Mouse (Mus musculus): ENCODE results near the gene Tsfm. TPM values are rescaled to one million over a fixed set of nuclear protein-coding genes. Genes with fewer than 3 reads are reported as not detected.

Gene Tsfm
- polyA plus RNA-seq, 1 experiment from 2014 or later: 85.0 TPM

GRCm38 (mm10) chr10:126962271-126962965 is 68.2 kb downstream of the Tsfm start:
- Histone ChIP-seq H3K4me3 (ENCODE audit: control insufficient read depth in 1 of 2, insufficient read depth in 1 of 2, low read depth in 1 of 2, low read length in 2 of 2) (no peak overlapping the region), H3K36me3 (ENCODE audit: control insufficient read depth, insufficient read depth, low read length) (no peaks in the 10 kb centered on the region), H3K9ac (ENCODE audit: low read length) (peak overlapping the region; percentile 22), H3K4me1 (ENCODE audit: control insufficient read depth in 2 of 2, insufficient read depth in 2 of 2, low read length in 2 of 2) (peaks cover 23 to 24% of the 10 kb centered on the region in 2 experiments), H3K4me2 (ENCODE audit: low read length) (peak overlapping the region; percentile 43; the same call in 1 of the 2 replicates), H3K9me3 (ENCODE audit: control insufficient read depth, low read length) (no peaks in the 10 kb centered on the region), H3K27me3 (ENCODE audit: control insufficient read depth, insufficient read depth, low read length) (no peaks in the 10 kb centered on the region), H3K27ac (replicated peaks in 1 of 2; ENCODE audit: control insufficient read depth in 1 of 2, insufficient read depth in 1 of 2, low read depth in 2 of 2, low read length in 2 of 2) (peak overlapping the region; percentile 78 to 84)
- 29% methylated on average over 15 of the region's 15 CpGs for WGBS
- ATAC-seq (ENCODE audit: insufficient number of reproducible peaks, insufficient read depth, low FRiP score, low read depth): peak; percentile 37; the same call in 1 of the 2 replicates

GRCm38 (mm10) chr10:126961757-126962156 is 68.9 kb downstream of the Tsfm start:
- Histone ChIP-seq H3K4me1 (ENCODE audit: control insufficient read depth in 2 of 2, insufficient read depth in 2 of 2, low read length in 2 of 2) (peaks cover 29 to 31% of the 10 kb centered on the region in 2 experiments), H3K36me3 (ENCODE audit: control insufficient read depth, insufficient read depth, low read length) (no peaks in the 10 kb centered on the region), H3K9ac (ENCODE audit: low read length) (peak overlapping the region; percentile 22), H3K27ac (replicated peaks in 1 of 2; ENCODE audit: control insufficient read depth in 1 of 2, insufficient read depth in 1 of 2, low read depth in 2 of 2, low read length in 2 of 2) (peak overlapping the region; percentile 31 to 78; a peak in 3 of 4 replicates), H3K27me3 (ENCODE audit: control insufficient read depth, insufficient read depth, low read length) (no peaks in the 10 kb centered on the region), H3K4me3 (ENCODE audit: control insufficient read depth in 1 of 2, insufficient read depth in 1 of 2, low read depth in 1 of 2, low read length in 2 of 2) (no peak overlapping the region), H3K4me2 (ENCODE audit: low read length) (peak overlapping the region; percentile 43; the same call in 1 of the 2 replicates), H3K9me3 (ENCODE audit: control insufficient read depth, low read length) (no peaks in the 10 kb centered on the region)
- no peak for ATAC-seq (ENCODE audit: insufficient number of reproducible peaks, insufficient read depth, low FRiP score, low read depth)
- 76% methylated on average over 10 of the region's 10 CpGs for WGBS

MicroRNA genes within 50 kb of the gene (microRNA counts, 519-probe panel; counts per million panel counts)
- 4,584 counts per million, percentile 78 among the panel's probes with 10 or more counts for microRNA mmu-miR-26a
- microRNA mmu-miR-546: 322 counts per million, percentile 70 among the panel's probes with 10 or more counts

Small RNA genes lying within 50 kb of the gene (microRNA-seq; reads per million reads assigned to microRNA genes)
- gene Mir26a-2 (49.2 reads per million, percentile 43 among the genes with 10 or more reads in this experiment), gene Mir546 (not detected)

Other genes with a start within 250 kb of the Tsfm start
- gene Atp23, start 129.5 kb downstream of the Tsfm start, polyA plus RNA-seq (2014; fragmentation: Nextera tagmentation; extraction: Ambion mirVana): 9.4 and 10.0 TPM in 2 replicates
- 60.4 and 64.4 TPM in 2 replicates for gene Ctdsp2, start 52.1 kb downstream of the Tsfm start, polyA plus RNA-seq (2014; fragmentation: Nextera tagmentation; extraction: Ambion mirVana)
- gene Avil, start 30.1 kb downstream of the Tsfm start, polyA plus RNA-seq (2014; fragmentation: Nextera tagmentation; extraction: Ambion mirVana): 0.19 and 0.39 TPM in 2 replicates
- 36.3 and 37.1 TPM in 2 replicates for gene Mettl1, start 10.6 kb upstream of the Tsfm start, polyA plus RNA-seq (2014; fragmentation: Nextera tagmentation; extraction: Ambion mirVana)
- 0.16 and 0.30 TPM in 2 replicates for gene Eef1akmt3, start 10.7 kb upstream of the Tsfm start, polyA plus RNA-seq (2014; fragmentation: Nextera tagmentation; extraction: Ambion mirVana)
- gene Cyp27b1, start 17.4 kb upstream of the Tsfm start, polyA plus RNA-seq (2014; fragmentation: Nextera tagmentation; extraction: Ambion mirVana): not detected in 2 replicates
- 0.16 and 0.39 TPM in 2 replicates for gene March9, start 29.3 kb upstream of the Tsfm start, polyA plus RNA-seq (2014; fragmentation: Nextera tagmentation; extraction: Ambion mirVana)
- 929 and 946 TPM in 2 replicates for gene Cdk4, start 32.7 kb upstream of the Tsfm start, polyA plus RNA-seq (2014; fragmentation: Nextera tagmentation; extraction: Ambion mirVana)
- 99.1 and 101 TPM in 2 replicates for gene Tspan31, start 39.4 kb upstream of the Tsfm start, polyA plus RNA-seq (2014; fragmentation: Nextera tagmentation; extraction: Ambion mirVana)
- 0.27 TPM in 1 of 2 replicates, not detected in the other for gene Agap2, start 44.4 kb upstream of the Tsfm start, polyA plus RNA-seq (2014; fragmentation: Nextera tagmentation; extraction: Ambion mirVana)
- 27.7 and 28.3 TPM in 2 replicates for gene Os9, start 90.3 kb upstream of the Tsfm start, polyA plus RNA-seq (2014; fragmentation: Nextera tagmentation; extraction: Ambion mirVana)
- gene B4galnt1, start 134.4 kb upstream of the Tsfm start, polyA plus RNA-seq (2014; fragmentation: Nextera tagmentation; extraction: Ambion mirVana): 1.5 and 2.0 TPM in 2 replicates
- 17.4 and 19.3 TPM in 2 replicates for gene Slc26a10, start 149.8 kb upstream of the Tsfm start, polyA plus RNA-seq (2014; fragmentation: Nextera tagmentation; extraction: Ambion mirVana)
- 18.2 and 22.8 TPM in 2 replicates for gene Arhgef25, start 159.2 kb upstream of the Tsfm start, polyA plus RNA-seq (2014; fragmentation: Nextera tagmentation; extraction: Ambion mirVana)
- 73.3 and 75.7 TPM in 2 replicates for gene Dtx3, start 164.9 kb upstream of the Tsfm start, polyA plus RNA-seq (2014; fragmentation: Nextera tagmentation; extraction: Ambion mirVana)
- gene Pip4k2c, start 180.7 kb upstream of the Tsfm start, polyA plus RNA-seq (2014; fragmentation: Nextera tagmentation; extraction: Ambion mirVana): 17.6 and 22.8 TPM in 2 replicates
- 0.42 and 1.2 TPM in 2 replicates for gene Kif5a, start 232.5 kb upstream of the Tsfm start, polyA plus RNA-seq (2014; fragmentation: Nextera tagmentation; extraction: Ambion mirVana)
- 126 and 137 TPM in 2 replicates for gene Dctn2, start 235.5 kb upstream of the Tsfm start, polyA plus RNA-seq (2014; fragmentation: Nextera tagmentation; extraction: Ambion mirVana)

All from heart, embryonic 14.5 days (tissue).